Mouse (Mus musculus) liver, embryonic 14.5 days (tissue): ENCODE measurements at regions not wholly inside any gene's neighbourhood (a gene's known extent, or its start where the extent isn't known, plus 50 kb on each side); places are given as distances from the start of the nearest gene placed in this dataset.

Experiments used
- ATAC-seq: fragments of 200-750 bp; cut with Nextera tagmentation; 2 replicates; pipeline ENCODE4 v1.8.0; 2017; ENCODE audit warnings: moderate number of reproducible peaks, mild to moderate bottlenecking, moderate library complexity; ENCODE audit not compliant: insufficient read depth
- DNase-seq, 3 experiments: peaks; one replicate each; pipeline ENCODE4 v3.0.0-alpha.2; 2012 to 2013; ENCODE audit warnings: low read depth in 3 of 3, low spot score in 3 of 3
- H3K27ac ChIP-seq: fragments of 300-500 bp; sonication (generic); 2 replicates; pipeline ENCODE4 v1.5.1; 2014; ENCODE audit warnings: moderate library complexity, mild to moderate bottlenecking, control low read depth, inconsistent platforms
- H3K27me3 ChIP-seq: fragments of 300-500 bp; sonication (generic); 2 replicates; pipeline ENCODE4 v1.6.1; 2014; ENCODE audit warnings: mild to moderate bottlenecking, low read length, moderate library complexity; ENCODE audit not compliant: control insufficient read depth, insufficient read depth
- H3K36me3 ChIP-seq: fragments of 300-500 bp; sonication (generic); replicated peaks from 2 replicates; pipeline ENCODE4 v1.6.1; 2014; ENCODE audit warnings: low read depth; ENCODE audit not compliant: control insufficient read depth, insufficient read depth
- H3K4me1 ChIP-seq, 2 experiments: fragments of 200-500 bp in 1 of 2; fragments of 300-500 bp in 1 of 2; sonication (generic) in 1 of 2; replicated peaks; 2 replicates each; pipeline ENCODE4 v1.6.1; 2012 to 2014; ENCODE audit warnings: antibody characterized with exemption in 1 of 2, inconsistent platforms in 1 of 2, low read length in 1 of 2; ENCODE audit not compliant: control insufficient read depth in 2 of 2, insufficient read depth in 2 of 2
- H3K4me2 ChIP-seq: fragments of 300-500 bp; sonication (generic); 2 replicates; pipeline ENCODE4 v1.6.1; 2014; ENCODE audit warnings: low read depth, mild to moderate bottlenecking, control low read depth, moderate library complexity
- H3K4me3 ChIP-seq, 2 experiments: fragments of 200-500 bp in 1 of 2; fragments of 300-500 bp in 1 of 2; sonication (generic) in 1 of 2; 2 replicates each; pipeline ENCODE4 v1.5.1; 2012 to 2014; ENCODE audit warnings: low read depth in 2 of 2, low read length in 2 of 2, mild to moderate bottlenecking in 2 of 2, control low read depth in 1 of 2, inconsistent platforms in 1 of 2, moderate library complexity in 1 of 2; ENCODE audit not compliant: insufficient read depth in 1 of 2
- H3K9ac ChIP-seq: fragments of 300-500 bp; sonication (generic); replicated peaks from 2 replicates; pipeline ENCODE4 v1.6.1; 2014; ENCODE audit warnings: mild to moderate bottlenecking, control low read depth, moderate library complexity
- H3K9me3 ChIP-seq: fragments of 300-500 bp; sonication (generic); 2 replicates; pipeline ENCODE4 v1.6.1; 2016; ENCODE audit warnings: low read length, mixed read lengths; ENCODE audit not compliant: control insufficient read depth
- CTCF ChIP-seq: IDR thresholded peaks from 2 replicates; pipeline ENCODE4 v1.5.1; 2016; ENCODE audit warnings: antibody characterized with exemption, low read depth, control low read depth
- EP300 ChIP-seq: IDR thresholded peaks from 2 replicates; pipeline ENCODE4 v1.6.1; 2016; ENCODE audit warnings: antibody characterized with exemption, low read depth
- WGBS: fragments of 180-500 bp; shearing (Covaris S2); extraction: QIAGEN DNeasy Blood & Tissue Kit; methylation state at CpG from one replicate; pipeline ENCODE4 v1.1.7; 2014; ENCODE audit not compliant: insufficient replicate concordance; 5-methylcytosine and 5-hydroxymethylcytosine counted together

GRCm38 (mm10) chr10:91591398-91591811 is 410.3 kb upstream of the Tmpo start:
- Histone ChIP-seq H3K9me3 (no peaks in the 10 kb centered on the region), H3K36me3 (no peaks in the 10 kb centered on the region), H3K4me1 (no peaks in the 10 kb centered on the region), H3K4me3 (no peak overlapping the region), H3K9ac (no peak overlapping the region), H3K27me3 (no peaks in the 10 kb centered on the region), H3K27ac (no peak overlapping the region), H3K4me2 (no peak overlapping the region)
- ATAC-seq (no peak), DNase-seq (no peak)
- TF ChIP-seq CTCF, result no peak
- 77% methylated on average over 3 of the region's 3 CpGs for WGBS

- DNase-seq, result no peak
- ATAC-seq, result no peak
Measured at GRCm38 (mm10) chr10:91583204-91583603, 402.1 kb upstream of the Tmpo start.

GRCm38 (mm10) chr10:91580959-91581358 is 399.8 kb upstream of the Tmpo start:
- ATAC-seq (no peak), DNase-seq (no peak)
- Histone ChIP-seq H3K27ac (no peak overlapping the region), H3K4me3 (no peak overlapping the region), H3K27me3 (no peaks in the 10 kb centered on the region), H3K4me2 (no peak overlapping the region), H3K9me3 (no peaks in the 10 kb centered on the region), H3K36me3 (no peaks in the 10 kb centered on the region), H3K9ac (no peak overlapping the region), H3K4me1 (no peaks in the 10 kb centered on the region)
- WGBS, result 57% methylated on average over 11 of the region's 11 CpGs
- TF ChIP-seq EP300 (no peak), CTCF (no peak)

More at GRCm38 (mm10) chr10:91583204-91583603, 402.1 kb upstream of the Tmpo start:
- Histone ChIP-seq H3K4me1 (no peaks in the 10 kb centered on the region), H3K9ac (no peak overlapping the region), H3K4me3 (no peak overlapping the region), H3K27ac (no peak overlapping the region), H3K36me3 (no peaks in the 10 kb centered on the region), H3K27me3 (no peaks in the 10 kb centered on the region), H3K4me2 (no peak overlapping the region), H3K9me3 (no peaks in the 10 kb centered on the region)
- 58% methylated on average over 3 of the region's 3 CpGs for WGBS
- TF ChIP-seq EP300, result no peak
- TF ChIP-seq CTCF, result no peak

GRCm38 (mm10) chr10:91575323-91576064 is 394.4 kb upstream of the Tmpo start:
- DNase-seq (no peak), ATAC-seq (no peak)
- Histone ChIP-seq H3K9me3 (no peaks in the 10 kb centered on the region), H3K9ac (no peak overlapping the region), H3K27ac (no peak overlapping the region), H3K36me3 (no peaks in the 10 kb centered on the region), H3K27me3 (no peaks in the 10 kb centered on the region), H3K4me2 (no peak overlapping the region), H3K4me3 (no peak overlapping the region), H3K4me1 (no peaks in the 10 kb centered on the region)
- TF ChIP-seq CTCF, result no peak
- TF ChIP-seq EP300, result no peak
- WGBS, result 68% methylated on average over 17 of the region's 17 CpGs

- ATAC-seq, result no peak
- Histone ChIP-seq H3K4me1 (no peaks in the 10 kb centered on the region), H3K27me3 (no peaks in the 10 kb centered on the region), H3K4me2 (no peak overlapping the region), H3K4me3 (no peak overlapping the region), H3K9ac (no peak overlapping the region), H3K36me3 (no peaks in the 10 kb centered on the region), H3K27ac (no peak overlapping the region), H3K9me3 (no peaks in the 10 kb centered on the region)
- 65% methylated on average over 7 of the region's 7 CpGs for WGBS
- DNase-seq, result no peak
- TF ChIP-seq CTCF, result no peak
- no peak for TF ChIP-seq EP300
Measured at GRCm38 (mm10) chr10:91572796-91573195, 391.7 kb upstream of the Tmpo start.
